Mouse (Mus musculus) liver, embryonic 16.5 days (tissue): ENCODE measurements around the gene Fbxw15. TPM values are rescaled to one million over a fixed set of nuclear protein-coding genes. Genes with fewer than 3 reads are reported as not detected.
"Not testable (repeated sequence)": the region's sequence is repeated elsewhere in the genome, so short reads cannot be mapped to it uniquely, and the experiment has no call there.

Experiments
- ATAC-seq: fragments of 200-750 bp; cut with Nextera tagmentation; 2 replicates; pipeline ENCODE4 v1.8.0; 2017; ENCODE audit warnings: low read depth, mild to moderate bottlenecking, moderate number of reproducible peaks, moderate library complexity
- H3K27ac ChIP-seq: fragments of 300-500 bp; sonication (generic); 2 replicates; pipeline ENCODE4 v1.5.1; 2014; ENCODE audit warnings: mild to moderate bottlenecking, low read length
- H3K27me3 ChIP-seq: fragments of 300-500 bp; sonication (generic); 2 replicates; pipeline ENCODE4 v1.6.1; 2014; ENCODE audit warnings: low read depth, low read length, mixed read lengths; ENCODE audit not compliant: control insufficient read depth, insufficient read depth
- H3K36me3 ChIP-seq: fragments of 300-500 bp; sonication (generic); 2 replicates; pipeline ENCODE4 v1.6.1; 2014; ENCODE audit warnings: mild to moderate bottlenecking; ENCODE audit not compliant: control insufficient read depth, insufficient read depth
- H3K4me1 ChIP-seq: fragments of 300-500 bp; sonication (generic); 2 replicates; pipeline ENCODE4 v1.6.1; 2014; ENCODE audit warnings: low read depth, low read length, mixed read lengths; ENCODE audit not compliant: control insufficient read depth
- H3K4me2 ChIP-seq: fragments of 300-500 bp; sonication (generic); 2 replicates; pipeline ENCODE4 v1.6.1; 2014; ENCODE audit warnings: low read depth, low read length, mixed read lengths
- H3K4me3 ChIP-seq: fragments of 300-500 bp; sonication (generic); 2 replicates; pipeline ENCODE4 v1.5.1; 2014; ENCODE audit warnings: low read depth, mild to moderate bottlenecking, low read length
- H3K9ac ChIP-seq: fragments of 300-500 bp; sonication (generic); 2 replicates; pipeline ENCODE4 v1.6.1; 2014; ENCODE audit warnings: low read depth, low read length
- H3K9me3 ChIP-seq: fragments of 300-500 bp; sonication (generic); replicated peaks from 2 replicates; pipeline ENCODE4 v1.6.1; 2016; ENCODE audit warnings: low read length; ENCODE audit not compliant: control insufficient read depth
- WGBS: fragments of 180-500 bp; shearing (Covaris S2); extraction: QIAGEN DNeasy Blood & Tissue Kit; methylation state at CpG from one replicate; pipeline ENCODE4 v1.1.7; 2014; ENCODE audit not compliant: insufficient replicate concordance; 5-methylcytosine and 5-hydroxymethylcytosine counted together
- polyA plus RNA-seq: library from polyadenylated mRNA; unstranded; fragments of >200 nt; fragmentation: Nextera tagmentation; extraction: Ambion mirVana; gene quantifications from 2 replicates; pipeline ENCODE4 v1.2.1, GENCODE M21; 2015

Gene Fbxw15
- polyA plus RNA-seq, result 0.06 and 0.11 TPM in 2 replicates

DNA sequence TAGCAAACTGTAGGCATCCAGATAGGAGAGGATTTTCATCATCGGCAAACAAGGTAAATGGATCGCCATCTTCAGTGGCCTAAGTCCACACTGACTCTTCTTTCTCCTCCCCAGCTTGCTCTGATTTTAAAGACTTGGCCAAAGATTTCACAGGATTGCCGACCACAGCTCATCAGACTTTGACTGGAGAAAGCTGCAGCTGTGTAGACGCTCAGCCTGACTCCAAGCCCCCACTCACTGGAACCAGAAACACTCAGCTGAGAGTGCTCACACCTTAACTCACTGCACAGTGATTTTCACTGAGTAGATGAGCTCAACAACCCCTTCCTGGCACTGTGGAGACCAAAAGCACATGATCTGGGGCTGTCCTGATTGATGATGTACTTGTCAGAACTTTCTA lies at the start of gene Fbxw15:
Gene Fbxw15 (minus strand): TSS at position 101 of the 400 bp plus-strand sequence.
- H3K9ac ChIP-seq, H3K4me2 ChIP-seq, H3K4me1 ChIP-seq, H3K27ac ChIP-seq, ATAC-seq, H3K9me3 ChIP-seq, H3K27me3 ChIP-seq, H3K36me3 ChIP-seq, H3K4me3 ChIP-seq: not testable (repeated sequence)
- 57% methylated on average over 4 of the region's 4 CpGs for WGBS

- not testable (repeated sequence) for ATAC-seq, H3K36me3 ChIP-seq
Observed at GRCm38 (mm10) chr9:109606837-109607236, 38.8 kb upstream of the Fbxw15 start.

DNA sequence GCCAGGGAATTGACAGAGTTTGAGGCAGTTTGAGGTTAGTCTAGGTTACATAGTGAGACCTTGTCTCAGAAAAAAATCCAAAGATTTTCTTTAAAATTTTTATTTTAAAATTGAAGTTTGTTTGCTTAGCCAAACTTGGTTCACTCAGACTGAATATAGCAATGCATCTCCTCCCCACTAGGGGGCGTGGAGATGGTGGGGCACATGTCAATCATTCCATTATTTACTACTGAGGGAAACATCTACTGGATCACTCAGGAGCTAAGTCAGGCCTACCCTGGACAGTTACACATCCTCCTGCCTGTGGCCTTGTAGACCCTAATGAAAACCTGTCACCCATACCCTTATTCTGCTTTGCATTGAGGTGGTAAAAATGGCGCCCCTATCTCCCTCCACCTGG lies 34.1 kb upstream of the Fbxw15 start:
- not testable (repeated sequence) for H3K27me3 ChIP-seq, H3K4me3 ChIP-seq, H3K4me2 ChIP-seq, H3K36me3 ChIP-seq, H3K9ac ChIP-seq, H3K27ac ChIP-seq, H3K9me3 ChIP-seq, ATAC-seq, H3K4me1 ChIP-seq
- 37% methylated on average over 2 of the region's 2 CpGs for WGBS

More at GRCm38 (mm10) chr9:109606837-109607236, 38.8 kb upstream of the Fbxw15 start:
- H3K27ac ChIP-seq, H3K27me3 ChIP-seq, H3K9ac ChIP-seq, H3K4me1 ChIP-seq, H3K4me3 ChIP-seq, H3K9me3 ChIP-seq, H3K4me2 ChIP-seq: not testable (repeated sequence)
- 33% methylated on average over 5 of the region's 5 CpGs for WGBS

GRCm38 (mm10) chr9:109597226-109597625 lies 29.2 kb upstream of the Fbxw15 start:
- no peaks in the 10 kb centered on the region for H3K27me3 ChIP-seq
- ATAC-seq, result no peak
- no peak overlapping the region for H3K4me2 ChIP-seq
- H3K9ac ChIP-seq, result no peak overlapping the region
- no peaks in the 10 kb centered on the region for H3K36me3 ChIP-seq
- H3K9me3 ChIP-seq, result no peaks in the 10 kb centered on the region
- H3K4me3 ChIP-seq, result no peak overlapping the region
- H3K4me1 ChIP-seq, result no peaks in the 10 kb centered on the region
- H3K27ac ChIP-seq, result no peak overlapping the region

DNA sequence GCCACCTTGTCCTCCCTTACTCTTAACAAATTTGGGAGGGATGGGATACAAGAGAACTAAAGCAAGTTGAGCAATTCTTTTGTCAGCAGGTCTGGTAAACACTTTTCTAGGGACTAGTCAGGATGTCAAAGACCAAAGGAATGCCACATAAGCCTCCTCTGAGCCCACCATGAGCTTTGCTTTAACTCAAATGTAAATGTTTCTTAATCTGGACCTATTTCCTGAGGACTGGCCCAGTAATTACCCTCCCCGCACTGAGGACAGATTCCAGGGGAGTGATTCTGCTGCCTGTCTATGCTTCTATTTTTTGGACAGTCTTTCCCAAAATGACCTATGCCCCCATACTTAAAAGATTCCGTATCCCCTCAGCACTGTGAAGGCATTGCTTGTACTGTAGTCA lies 26.8 kb upstream of the Fbxw15 start:
- no peak for ATAC-seq
- Histone ChIP-seq H3K27me3 (no peaks in the 10 kb centered on the region), H3K4me1 (no peaks in the 10 kb centered on the region), H3K4me3 (no peak overlapping the region), H3K36me3 (no peaks in the 10 kb centered on the region), H3K9me3 (no peaks in the 10 kb centered on the region), H3K27ac (no peak overlapping the region), H3K9ac (no peak overlapping the region), H3K4me2 (no peak overlapping the region)
- WGBS, result 52% methylated on average over 2 of the region's 2 CpGs

GRCm38 (mm10) chr9:109565546-109565945 lies 2.5 kb downstream of the Fbxw15 start:
- H3K4me2 ChIP-seq, result no peak overlapping the region
- no peak overlapping the region for H3K4me3 ChIP-seq
- no peaks in the 10 kb centered on the region for H3K27me3 ChIP-seq
- no peaks in the 10 kb centered on the region for H3K9me3 ChIP-seq
- no peak for ATAC-seq
- no peaks in the 10 kb centered on the region for H3K4me1 ChIP-seq
- no peak overlapping the region for H3K9ac ChIP-seq
- no peak overlapping the region for H3K27ac ChIP-seq
- WGBS, result 26% methylated on average over 1 of the region's 1 CpGs
- H3K36me3 ChIP-seq, result no peaks in the 10 kb centered on the region

DNA sequence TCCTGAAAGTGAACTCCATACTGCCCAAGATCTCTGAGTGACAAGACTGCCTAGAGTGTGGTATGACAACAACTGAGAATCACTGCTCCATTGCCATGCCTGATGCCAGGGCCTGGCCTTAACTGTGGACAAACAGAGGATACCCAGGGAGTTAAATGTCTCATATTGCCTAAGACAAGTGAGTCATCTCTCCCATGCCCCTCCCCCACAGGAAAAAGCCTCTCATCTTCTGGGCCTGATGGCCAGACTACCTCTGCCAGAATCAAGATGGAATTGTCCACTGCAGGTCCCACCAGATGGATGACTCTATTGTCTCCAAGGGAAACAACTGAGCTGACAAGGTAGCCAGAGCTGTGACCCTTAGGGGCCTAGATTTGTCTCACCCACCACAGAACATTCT lies 6.0 kb downstream of the Fbxw15 start:
- not testable (repeated sequence) for H3K4me2 ChIP-seq, ATAC-seq, H3K9ac ChIP-seq, H3K4me3 ChIP-seq, H3K4me1 ChIP-seq, H3K27ac ChIP-seq, H3K36me3 ChIP-seq, H3K9me3 ChIP-seq, H3K27me3 ChIP-seq

DNA sequence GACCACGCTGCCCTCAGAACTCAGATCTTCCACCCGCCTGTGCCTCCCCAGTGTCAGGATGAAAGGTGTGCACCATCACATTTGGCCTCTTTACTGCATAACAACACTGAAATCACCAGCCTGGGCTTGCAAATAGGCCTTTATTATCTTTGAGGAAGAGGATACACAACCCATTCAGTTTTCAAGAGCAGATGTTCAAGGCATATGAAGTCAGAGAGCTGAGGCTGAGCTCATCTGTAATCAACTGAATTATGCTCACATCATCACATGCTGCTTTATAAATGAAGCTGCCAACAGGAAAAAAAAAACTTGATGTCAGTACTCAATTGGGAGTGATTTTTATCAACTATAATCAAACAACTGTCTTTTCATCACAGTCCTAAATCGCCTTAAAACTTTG lies 15.6 kb downstream of the Fbxw15 start:
- Histone ChIP-seq H3K9ac (no peak overlapping the region), H3K27ac (no peak overlapping the region), H3K27me3 (no peaks in the 10 kb centered on the region), H3K4me2 (no peak overlapping the region), H3K4me3 (no peak overlapping the region), H3K9me3 (no peaks in the 10 kb centered on the region), H3K4me1 (no peaks in the 10 kb centered on the region), H3K36me3 (no peaks in the 10 kb centered on the region)
- WGBS, result 54% methylated on average over 3 of the region's 3 CpGs
- ATAC-seq, result no peak

DNA sequence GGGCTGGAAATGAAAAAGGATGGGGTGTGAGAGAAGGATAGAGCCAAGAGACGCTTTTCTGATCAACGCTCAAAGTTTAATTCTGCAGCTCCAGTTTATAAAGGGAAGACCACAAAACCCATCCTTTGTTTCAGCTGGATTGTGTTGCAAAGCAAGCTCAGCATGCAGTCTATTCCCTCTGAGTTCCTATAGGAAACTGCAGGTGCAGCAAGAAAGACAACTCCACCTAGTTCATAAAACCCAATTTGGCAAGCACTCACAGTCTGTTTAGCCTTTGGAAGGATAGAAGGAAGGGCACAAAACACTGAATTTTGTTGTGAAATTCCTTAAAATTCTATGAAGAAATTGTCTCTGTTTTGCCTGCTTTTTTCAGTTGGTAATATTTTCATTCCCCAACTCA lies 18.4 kb downstream of the Fbxw15 start:
- not testable (repeated sequence) for H3K9ac ChIP-seq, H3K4me2 ChIP-seq, H3K27ac ChIP-seq, H3K9me3 ChIP-seq, ATAC-seq, H3K4me3 ChIP-seq, H3K27me3 ChIP-seq, H3K36me3 ChIP-seq, H3K4me1 ChIP-seq
- WGBS, result 30% methylated on average over 2 of the region's 2 CpGs
